In genomic region chr4:107889385-107889730, GRCm38 (mm10) we compare ENCODE assay signal across 8 mouse cellular contexts. TPM values are rescaled to one million over a fixed set of nuclear protein-coding genes. Genes with fewer than 3 reads are reported as not detected.
DNase-seq lines count a peak whose midpoint lies in the region; ATAC-seq and TF ChIP-seq lines count a peak whose summit lies in the region.

No protein-coding gene starts in this region.

- no peaks in the 10 kb centered on the region for H3K9me3 ChIP-seq in ES-Bruce4 (replicated peaks; ENCODE audit: control insufficient read depth, insufficient read depth, low read length, poor library complexity, severe bottlenecking)
- no peaks in the 10 kb centered on the region for H3K9me3 ChIP-seq in forebrain, postnatal 0 days (ENCODE audit: low read length)

- H3K4me3 ChIP-seq in ES-Bruce4 (ENCODE audit: low read depth, low read length) (peak overlapping the region; percentile 88), macrophage (ENCODE audit: inconsistent target) (peak overlapping the region; percentile 66)
- H3K4me3 ChIP-seq in forebrain, postnatal 0 days (ENCODE audit: low read depth, low read length), result peak overlapping the region; percentile 57

- H3K9ac ChIP-seq in ES-Bruce4 (ENCODE audit: low read depth, poor library complexity, severe bottlenecking), result peak overlapping the region; percentile 61
- H3K9ac ChIP-seq in forebrain, postnatal 0 days, result peak overlapping the region; percentile 65

- ATAC-seq in forebrain, postnatal 0 days, result peak; percentile 30

- TF ChIP-seq CTCF in ES-Bruce4 (IDR thresholded peaks at IDR 0.05; ENCODE audit: low read depth, low read length), result no peak
- TF ChIP-seq CTCF in forebrain, postnatal 0 days (IDR thresholded peaks at IDR 0.05; ENCODE audit: low read depth), result no peak

- H3K27me3 ChIP-seq in ES-Bruce4 (ENCODE audit: control insufficient read depth, insufficient read depth, low read length, poor library complexity, severe bottlenecking), result no peaks in the 10 kb centered on the region
- H3K27me3 ChIP-seq in forebrain, postnatal 0 days (ENCODE audit: insufficient read depth, low read length), result no peaks in the 10 kb centered on the region

- under 1% methylated on average over 12 of the region's 12 CpGs for WGBS in forebrain, postnatal 0 days
- WGBS in macrophage (ENCODE audit: missing documents), result 0% methylated on average over 12 of the region's 12 CpGs

- no peak for TF ChIP-seq POLR2A in ES-Bruce4 (IDR thresholded peaks at IDR 0.05; ENCODE audit: insufficient read depth, low read length)

- no peaks in the 10 kb centered on the region for H3K79me2 ChIP-seq in macrophage (ENCODE audit: inconsistent target)

- H3K27ac ChIP-seq in ES-Bruce4 (ENCODE audit: insufficient read depth, low read length) (peak overlapping the region; percentile 62), macrophage (peak overlapping the region; percentile 34)
- peak overlapping the region; percentile 93 for H3K27ac ChIP-seq in forebrain, postnatal 0 days (ENCODE audit: low read depth, low read length)

- TF ChIP-seq EP300 in ES-Bruce4 (IDR thresholded peaks at IDR 0.05; ENCODE audit: insufficient read depth, low read depth, low read length), result no peak

- peaks cover 25% of the 10 kb centered on the region for H3K36me3 ChIP-seq in ES-Bruce4 (ENCODE audit: control insufficient read depth, insufficient read depth, low read length, poor library complexity, severe bottlenecking)
- H3K36me3 ChIP-seq in forebrain, postnatal 0 days (ENCODE audit: insufficient read depth), result peaks cover 37% of the 10 kb centered on the region
- H3K36me3 ChIP-seq in macrophage (ENCODE audit: inconsistent target), result peaks cover 20% of the 10 kb centered on the region

- H3K4me1 ChIP-seq in ES-Bruce4 (ENCODE audit: control insufficient read depth, insufficient read depth, low read length), result peaks cover 2% of the 10 kb centered on the region
- H3K4me1 ChIP-seq in forebrain, postnatal 0 days (ENCODE audit: insufficient read depth), result no peaks in the 10 kb centered on the region; the same call in 1 of the 2 replicates

- peak overlapping the region; percentile 84 for H3K4me2 ChIP-seq in forebrain, postnatal 0 days (ENCODE audit: low read depth)

- peak; percentile 15 for DNase-seq in heart, adult 8-10 months (ENCODE audit: low spot score)
- no peak for DNase-seq in heart, adult 11 months
- no peak for DNase-seq in forebrain, postnatal 0 days
- no peak for DNase-seq in ovary, postnatal 10 days (ENCODE audit: low spot score)
- no peak for DNase-seq in frontal cortex, postnatal 25 days (ENCODE audit: low spot score in 2 of 2)
- no peak for DNase-seq in gastrocnemius, adult 8-10 months (ENCODE audit: low spot score in 2 of 2)

RNA-seq across cellular contexts. Expression of gene 0610037L13Rik, which starts 0.3 kb away (rescaled TPM):
- 10 to 100 TPM; 46.1 to 56.8 (median 50.3) TPM for total RNA-seq in heart, adult 8-10 months (2022)
- polyA plus RNA-seq in ES-Bruce4 (2011; ENCODE audit: insufficient read depth, insufficient read length, low read depth, missing spikeins) (71.3 and 71.8 TPM in 2 replicates), macrophage (2018) (29.2 to 45.4 TPM (median 33.3 TPM) in 3 replicates)
- 63.7 and 75.6 TPM in 2 replicates for total RNA-seq in forebrain, postnatal 0 days (2014; rRNA removed)
- polyA plus RNA-seq in forebrain, postnatal 0 days (2015; fragmentation: Nextera tagmentation; extraction: Ambion mirVana), result 102 and 110 TPM in 2 replicates
- 100 to 1,000 TPM in 10 of 26 experiments, 10 to 100 TPM in 16; 71.7 to 130 (median 97.1) TPM for total RNA-seq in macrophage (2018; cell fraction: chromatin; rRNA removed)
- 10 to 100 TPM; 18.7 to 33.5 (median 26.2) TPM for total RNA-seq in macrophage (2018; cell fraction: cytosol; rRNA removed)
- total RNA-seq in macrophage (2018; cell fraction: nucleus; rRNA removed), result 10 to 100 TPM; 38.2 to 94.7 (median 62.3) TPM
- total RNA-seq in gastrocnemius, adult 8-10 months (2022), result 10 to 100 TPM; 40.3 to 44.0 (median 43.0) TPM

RNA-seq across cellular contexts. Expression of gene Magoh, which starts 9.8 kb away (rescaled TPM):
- 10 to 100 TPM; 39.3 to 42.4 (median 41.4) TPM for total RNA-seq in heart, adult 8-10 months (2022)
- polyA plus RNA-seq in ES-Bruce4 (2011; ENCODE audit: insufficient read depth, insufficient read length, low read depth, missing spikeins) (186 and 205 TPM in 2 replicates), macrophage (2018) (65.8 to 103 TPM (median 66.1 TPM) in 3 replicates)
- total RNA-seq in forebrain, postnatal 0 days (2014; rRNA removed), result 49.8 and 64.5 TPM in 2 replicates
- polyA plus RNA-seq in forebrain, postnatal 0 days (2015; fragmentation: Nextera tagmentation; extraction: Ambion mirVana), result 138 and 180 TPM in 2 replicates
- 10 to 100 TPM in 10 of 26 experiments, 1 to 10 TPM in 16; 3.3 to 28.3 (median 8.7) TPM for total RNA-seq in macrophage (2018; cell fraction: chromatin; rRNA removed)
- total RNA-seq in macrophage (2018; cell fraction: cytosol; rRNA removed), result 10 to 100 TPM; 50.1 to 78.7 (median 61.5) TPM
- 10 to 100 TPM in 25 of 26 experiments, 1 to 10 TPM in 1; 7.2 to 35.5 (median 18.0) TPM for total RNA-seq in macrophage (2018; cell fraction: nucleus; rRNA removed)
- 10 to 100 TPM; 26.1 to 33.5 (median 27.6) TPM for total RNA-seq in gastrocnemius, adult 8-10 months (2022)

RNA-seq across cellular contexts. Expression of gene Cpt2, which starts 34.1 kb away (rescaled TPM):
- total RNA-seq in heart, adult 8-10 months (2022), result 100 to 1,000 TPM; 273 to 347 (median 313) TPM
- polyA plus RNA-seq in ES-Bruce4 (2011; ENCODE audit: insufficient read depth, insufficient read length, low read depth, missing spikeins), result 35.9 and 41.5 TPM in 2 replicates
- total RNA-seq in forebrain, postnatal 0 days (2014; rRNA removed), result 5.5 and 9.5 TPM in 2 replicates
- 8.8 and 9.7 TPM in 2 replicates for polyA plus RNA-seq in forebrain, postnatal 0 days (2015; fragmentation: Nextera tagmentation; extraction: Ambion mirVana)
- total RNA-seq in macrophage (2018; cell fraction: chromatin; rRNA removed), result 10 to 100 TPM in 1 of 26 experiments, 1 to 10 TPM in 25; 1.1 to 11.2 (median 3.9) TPM
- 10 to 100 TPM in 20 of 26 experiments, 1 to 10 TPM in 6; 7.3 to 17.4 (median 12.2) TPM for total RNA-seq in macrophage (2018; cell fraction: cytosol; rRNA removed)
- total RNA-seq in macrophage (2018; cell fraction: nucleus; rRNA removed), result 10 to 100 TPM in 5 of 26 experiments, 1 to 10 TPM in 21; 3.1 to 12.6 (median 6.4) TPM
- polyA plus RNA-seq in macrophage (2018), result 12.6 to 16.7 TPM (median 14.2 TPM) in 3 replicates
- 10 to 100 TPM; 47.3 to 67.2 (median 53.9) TPM for total RNA-seq in gastrocnemius, adult 8-10 months (2022)

Comparison
In these comparisons a context has a peak if more than half of its experiments do, and no peak if none do; other contexts are left out.
1. H3K27ac ChIP-seq: peak in every context shown above with its lines; median percentile 93 in forebrain, postnatal 0 days; 62 in ES-Bruce4; 34 in macrophage.
2. RNA of gene Cpt2, which starts 34.1 kb away (total RNA-seq): 273 to 347 TPM in heart, adult 8-10 months; 47.3 to 67.2 TPM in gastrocnemius, adult 8-10 months and 5.5 to 9.5 TPM in forebrain, postnatal 0 days; every median in the first group is over 4 times any median in the second.
3. Peak in every context shown above with its lines, with median percentiles within 50 percentile points of each other: H3K4me3 ChIP-seq.